Mouse (Mus musculus): ENCODE measurements around the gene Hoxd8.

Gene Hoxd8

DNA sequence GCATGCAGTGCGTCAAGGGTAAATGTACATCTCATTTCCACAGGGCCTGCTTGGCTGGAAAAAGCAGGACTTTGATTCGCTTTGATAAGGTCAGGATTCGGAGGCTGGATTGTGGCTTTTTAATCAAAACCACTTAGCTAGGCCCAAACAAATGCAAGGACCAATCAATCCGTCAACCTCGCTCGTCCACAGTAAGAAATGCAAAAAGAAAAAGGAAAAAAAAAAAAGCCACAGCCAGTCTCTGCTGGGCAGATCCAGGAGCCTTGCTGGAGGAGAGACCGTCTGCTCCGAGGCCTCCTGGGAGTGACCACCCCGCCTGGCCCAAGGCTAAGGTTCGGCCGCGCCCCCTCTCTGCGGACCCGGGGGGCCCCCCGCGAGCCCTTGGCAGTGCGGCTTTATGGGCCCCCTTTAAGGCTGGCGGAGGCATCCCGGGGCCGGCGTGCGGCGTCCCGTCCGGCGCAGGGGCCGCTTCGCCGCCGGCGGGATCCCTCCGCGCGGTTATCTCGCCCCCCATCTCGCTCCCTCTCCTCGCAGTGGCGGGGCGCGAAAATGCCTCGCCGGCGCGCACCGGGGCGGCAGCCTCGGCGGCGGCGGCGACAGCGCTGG is at the start of gene Hoxd8:
Gene Hoxd8 (plus strand): TSS at position 223 of the 606 bp plus-strand sequence.
- DNase-seq (ENCODE audit: low spot score in 2 of 2), result peak; percentile 86 to 87

GRCm38 (mm10) chr2:74654743-74655419 is 49.5 kb upstream of the Hoxd8 start:
- no peak for DNase-seq (ENCODE audit: low spot score in 2 of 2)

DNA sequence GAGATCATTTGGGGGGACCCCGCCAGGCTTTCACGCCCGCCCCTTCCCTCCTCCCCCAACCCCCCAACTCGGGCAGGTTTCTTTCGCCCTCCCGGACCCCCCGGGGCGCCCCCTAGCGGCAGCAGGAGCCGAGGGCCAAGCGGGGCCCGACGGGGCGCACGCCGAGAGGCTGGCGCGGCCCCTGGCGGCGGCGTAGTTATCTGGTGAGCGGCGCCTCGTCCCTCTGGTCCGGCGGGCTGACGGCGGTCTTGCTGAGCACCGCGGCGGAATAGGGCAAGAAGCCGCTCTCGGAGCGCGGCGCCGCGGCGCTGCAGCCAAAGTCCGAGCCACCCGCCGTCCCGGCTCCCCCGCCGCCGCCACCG is 49.0 kb upstream of the Hoxd8 start:
- DNase-seq (ENCODE audit: low spot score in 2 of 2), result peak; percentile 54 to 71

DNA sequence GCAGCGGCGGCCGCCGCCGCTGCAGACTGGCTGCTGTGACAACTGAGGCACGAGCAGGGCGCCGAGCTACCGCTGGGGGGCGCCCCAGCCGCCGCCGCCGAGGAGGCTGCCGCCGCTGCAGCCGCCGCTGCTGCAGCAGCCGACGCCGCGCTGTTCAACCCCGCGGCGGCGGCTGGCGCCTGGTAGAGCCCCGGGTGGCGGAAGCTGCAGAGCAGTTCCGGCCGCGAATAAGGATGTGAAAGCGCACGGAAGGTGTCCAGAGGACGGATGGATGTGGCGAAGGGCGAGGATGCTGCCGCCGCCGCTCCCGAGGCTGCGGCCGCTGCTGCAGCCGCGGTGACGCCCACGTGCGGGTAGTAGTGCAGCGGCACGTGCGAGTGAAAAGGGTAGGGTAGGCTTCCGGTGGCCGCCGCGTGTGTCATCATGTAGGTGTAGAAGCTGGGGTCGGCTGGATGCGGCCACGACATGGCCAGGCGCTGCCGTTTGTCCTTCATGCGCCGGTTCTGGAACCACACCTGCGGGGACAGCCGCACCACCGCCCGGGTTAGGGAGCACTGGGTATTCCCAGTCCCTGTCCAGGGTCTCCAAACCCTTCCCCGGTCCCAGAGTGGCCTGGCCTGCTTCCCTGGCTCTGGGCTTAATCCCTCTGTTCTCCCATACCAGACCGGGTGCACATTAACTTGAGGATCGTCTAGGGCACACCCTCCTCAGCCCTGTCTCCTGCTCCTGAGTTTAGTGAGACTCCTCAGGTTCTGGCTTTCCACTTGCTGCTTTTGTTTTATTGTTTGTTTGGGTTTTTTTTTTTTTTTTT is 48.4 kb upstream of the Hoxd8 start:
- peak in 1 of 2 experiments; percentile 29 for DNase-seq (ENCODE audit: low spot score in 2 of 2)

GRCm38 (mm10) chr2:74656632-74657021 is 47.8 kb upstream of the Hoxd8 start:
- DNase-seq (ENCODE audit: low spot score in 2 of 2), result no peak

GRCm38 (mm10) chr2:74657251-74658023 is 47.0 kb upstream of the Hoxd8 start:
- DNase-seq (ENCODE audit: low spot score in 2 of 2), result no peak

- DNase-seq (ENCODE audit: low spot score in 2 of 2), result no peak
Observed at GRCm38 (mm10) chr2:74658024-74658666, 46.3 kb upstream of the Hoxd8 start.

GRCm38 (mm10) chr2:74658667-74659371 is 45.6 kb upstream of the Hoxd8 start:
- DNase-seq (ENCODE audit: low spot score in 2 of 2), result peak in 1 of 2 experiments; percentile 25

DNA sequence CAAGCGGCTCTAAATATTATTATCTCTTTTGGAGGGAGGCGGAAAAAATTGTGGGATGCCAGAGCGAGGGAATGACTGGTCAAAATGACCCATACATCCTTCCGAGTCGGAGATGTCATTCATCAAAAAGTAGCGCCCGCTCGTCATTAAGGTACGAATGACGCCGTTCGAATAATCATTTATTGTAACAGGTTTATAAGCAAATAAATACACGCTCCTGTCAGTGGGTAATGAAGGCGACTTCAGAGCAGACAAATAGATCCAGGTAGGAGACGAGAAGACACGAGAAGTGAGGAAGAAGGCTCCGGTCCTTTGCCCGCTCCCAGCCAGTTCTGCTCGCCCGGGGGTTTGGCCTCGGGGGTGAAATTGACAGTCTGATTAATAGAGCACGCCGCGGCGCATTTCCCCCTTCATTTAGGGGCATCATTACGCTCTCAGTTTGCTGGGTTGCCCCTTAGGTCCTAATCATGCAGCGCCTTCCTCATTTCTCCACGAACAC is 44.9 kb upstream of the Hoxd8 start, which contains the start of gene Evx2:
Gene Evx2 (minus strand): TSS at position 51 of the 499 bp plus-strand sequence.
- no peak for DNase-seq (ENCODE audit: low spot score in 2 of 2)

DNA sequence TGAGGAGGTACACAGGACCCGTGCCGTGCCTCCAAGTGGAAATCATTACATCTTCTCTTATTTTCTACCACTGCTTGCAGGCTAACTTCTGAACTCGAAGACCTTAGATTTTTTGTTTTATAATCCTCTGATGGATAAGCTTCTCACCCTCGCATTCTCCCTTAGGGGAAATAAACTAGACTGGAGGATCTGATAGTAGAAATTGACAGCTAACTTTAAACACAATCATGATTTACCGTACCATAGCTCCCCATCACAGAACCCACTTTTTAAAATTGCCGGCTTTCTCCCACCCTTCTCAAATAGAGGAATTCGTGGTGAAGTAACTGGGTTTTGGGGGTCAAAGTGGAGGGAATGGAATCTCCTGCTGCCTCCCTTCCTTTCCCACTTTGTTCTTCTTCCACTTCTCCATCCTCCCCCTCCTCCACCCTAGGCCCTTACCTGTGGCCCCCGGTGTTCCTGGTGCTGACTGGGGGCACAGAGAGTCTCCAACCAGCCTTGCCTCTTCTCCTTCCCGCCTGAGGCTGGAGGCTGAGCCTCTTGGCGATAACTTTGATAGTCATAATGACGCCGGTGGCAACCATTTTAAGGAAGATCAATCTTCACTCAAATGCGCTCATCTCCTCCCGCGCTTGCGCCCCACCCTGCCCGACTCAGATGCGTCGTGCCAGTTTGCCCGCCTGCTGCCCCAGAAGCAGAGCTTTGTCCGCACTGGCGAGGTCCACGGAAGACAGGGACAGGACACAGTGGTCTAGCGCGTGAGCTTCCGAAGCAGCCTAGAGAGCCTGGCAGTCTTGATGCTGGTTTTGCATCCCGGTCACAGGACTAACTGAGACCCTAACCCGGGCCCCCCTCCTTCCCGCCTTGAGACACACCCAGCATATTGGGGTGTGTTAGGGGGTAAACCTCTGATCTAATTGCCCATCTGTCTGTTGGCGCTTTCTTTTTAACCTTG is 43.7 kb upstream of the Hoxd8 start:
- no peak for DNase-seq (ENCODE audit: low spot score in 2 of 2)

GRCm38 (mm10) chr2:74661685-74662084 is 42.7 kb upstream of the Hoxd8 start:
- DNase-seq (ENCODE audit: low spot score in 2 of 2), result no peak

DNA sequence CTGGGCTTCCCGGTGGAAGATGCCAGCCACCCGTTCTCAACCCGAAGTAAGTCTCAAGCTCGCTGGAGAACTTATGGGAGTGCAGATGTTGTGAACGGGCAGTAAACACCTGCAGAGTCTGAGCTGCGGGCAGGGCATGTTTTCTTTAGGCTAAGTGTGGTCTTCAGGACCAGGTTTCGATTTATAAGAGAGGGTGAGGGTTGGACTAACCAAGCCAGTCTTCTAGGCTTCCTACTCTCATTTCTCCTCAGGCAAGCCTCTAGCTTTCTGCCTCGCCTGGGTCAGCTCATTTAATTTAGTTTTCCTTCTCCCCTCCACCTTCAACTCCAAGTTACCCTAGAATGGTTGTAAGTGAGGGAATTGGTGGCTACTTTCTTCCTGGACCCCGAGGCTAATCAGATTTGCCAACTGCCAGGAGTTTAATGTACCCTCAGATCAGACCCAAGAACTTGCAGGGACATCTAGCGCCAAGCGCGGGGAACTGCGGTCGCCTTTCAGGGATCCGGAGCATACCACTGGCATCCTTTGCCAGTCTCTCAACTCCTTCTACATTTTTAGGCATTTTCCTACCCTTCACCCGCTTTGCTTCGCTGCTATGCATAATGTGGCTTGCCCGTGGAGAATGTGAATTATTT is 41.0 kb upstream of the Hoxd8 start:
- DNase-seq (ENCODE audit: low spot score in 2 of 2), result no peak

DNA sequence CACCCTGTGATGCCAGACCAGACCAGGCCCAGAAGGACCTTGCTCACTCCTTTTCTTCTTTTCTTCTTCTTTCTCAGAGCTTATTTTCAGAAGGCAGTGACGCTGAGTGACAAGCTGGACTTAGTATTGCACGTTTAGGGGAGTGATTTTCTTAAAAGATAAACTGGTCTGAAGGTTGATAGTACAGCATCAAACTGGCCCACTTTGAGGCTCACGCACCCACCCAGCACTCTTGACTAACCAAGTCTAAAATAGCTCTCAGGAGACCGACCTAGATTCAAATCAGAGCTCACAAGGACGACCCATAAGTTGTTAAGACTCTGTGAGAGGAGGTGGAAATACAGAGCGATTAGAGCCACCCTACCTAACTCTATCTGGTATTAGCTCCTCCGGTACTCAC is 38.0 kb upstream of the Hoxd8 start:
- DNase-seq (ENCODE audit: low spot score in 2 of 2), result no peak

DNA sequence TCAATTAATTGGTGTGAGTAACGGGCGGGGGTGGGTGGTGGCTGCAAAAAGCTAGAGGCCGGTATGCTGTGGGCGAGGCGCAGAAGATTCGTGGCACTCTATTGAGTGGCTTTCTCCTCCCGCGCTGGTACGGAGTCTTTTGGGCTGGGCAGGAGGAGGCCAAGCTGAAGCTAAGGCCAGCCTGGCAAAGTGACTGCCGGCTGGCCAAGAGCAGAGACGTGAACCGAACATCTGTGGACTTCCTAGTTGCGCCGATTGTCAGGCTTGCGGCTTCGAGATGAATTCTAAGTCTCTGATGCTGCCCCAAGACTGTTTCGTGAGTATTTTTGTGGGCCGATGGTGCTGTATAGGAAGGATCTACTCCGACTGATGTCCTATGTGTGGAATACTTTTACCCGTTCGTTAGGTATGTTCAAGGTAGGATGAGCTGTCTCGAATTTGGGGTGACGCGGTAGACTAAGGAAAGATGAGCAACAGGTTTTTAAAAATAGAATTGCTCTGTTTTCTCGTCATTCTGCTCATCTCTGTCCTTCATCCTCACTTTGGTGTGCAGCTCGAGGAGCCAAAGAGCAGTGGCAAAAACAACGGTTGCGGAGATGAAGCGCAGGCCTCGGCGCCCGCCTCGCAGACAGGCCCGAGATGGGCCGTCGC is 37.1 kb upstream of the Hoxd8 start:
- DNase-seq (ENCODE audit: low spot score in 2 of 2), result no peak

- DNase-seq (ENCODE audit: low spot score in 2 of 2), result peak in 1 of 2 experiments; percentile 41
Observed at GRCm38 (mm10) chr2:74667842-74668357, 36.5 kb upstream of the Hoxd8 start, which contains the start of gene Hoxd13. Gene Hoxd13 (plus strand): TSS chr2:74668310.

GRCm38 (mm10) chr2:74668370-74669229 is 35.8 kb upstream of the Hoxd8 start:
- DNase-seq (ENCODE audit: low spot score in 2 of 2), result peak in 1 of 2 experiments; percentile 22

DNA sequence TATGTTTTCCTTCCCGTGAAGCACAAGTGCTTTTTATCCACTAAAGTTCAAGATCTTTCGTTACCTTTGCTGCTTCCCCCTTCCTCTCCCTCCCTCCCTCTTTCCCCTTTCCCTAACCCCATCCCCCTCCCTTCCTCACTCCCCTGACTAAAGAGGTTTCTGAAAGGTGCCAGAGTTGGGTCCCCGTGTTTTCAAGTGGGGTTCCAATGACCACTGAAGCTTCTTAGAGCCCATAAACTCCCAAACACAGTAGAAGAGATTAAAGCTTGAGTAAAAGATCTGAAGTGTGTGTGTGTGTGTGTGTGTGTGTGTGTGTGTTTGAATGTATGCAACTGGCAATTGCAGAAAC is 35.2 kb upstream of the Hoxd8 start:
- DNase-seq (ENCODE audit: low spot score in 2 of 2), result no peak

Measured in urinary bladder, postnatal 4 days (tissue).